Mouse (Mus musculus): ENCODE data around the gene Dzip3. TPM values are rescaled to one million over a fixed set of nuclear protein-coding genes. Genes with fewer than 3 reads are reported as not detected.

Gene Dzip3
- total RNA-seq, 2 experiments from 2014 or later = 7.2 to 8.5 TPM

Other genes with a start within 250 kb of the Dzip3 start
- not detected for gene Trat1, start 222.1 kb downstream of the Dzip3 start, total RNA-seq (2021)
- not detected for gene Retnlb, start 177.3 kb downstream of the Dzip3 start, total RNA-seq (2021)
- gene Retnla, start 151.6 kb downstream of the Dzip3 start, total RNA-seq (2021) = 1 to 10 TPM; 2.7 to 2.9 TPM
- 1 to 10 TPM in 1 of 2 experiments, not detected in 1; 3.6 TPM for gene Retnlg, start 121.5 kb downstream of the Dzip3 start, total RNA-seq (2021)
- gene Cip2a, start within 50 bp of the Dzip3 start, total RNA-seq (2021) = 1 to 10 TPM; 3.5 to 6.9 TPM
- not detected for gene Myh15, start 63.3 kb upstream of the Dzip3 start, total RNA-seq (2021)

Measured in gastrocnemius, postnatal 10 days (tissue).